Mouse (Mus musculus): ENCODE data around the gene Mrps17. TPM values are rescaled to one million over a fixed set of nuclear protein-coding genes. Genes with fewer than 3 reads are reported as not detected.

Gene Mrps17
- polyA plus RNA-seq, 1 experiment from 2014 or later: 174 TPM

DNA sequence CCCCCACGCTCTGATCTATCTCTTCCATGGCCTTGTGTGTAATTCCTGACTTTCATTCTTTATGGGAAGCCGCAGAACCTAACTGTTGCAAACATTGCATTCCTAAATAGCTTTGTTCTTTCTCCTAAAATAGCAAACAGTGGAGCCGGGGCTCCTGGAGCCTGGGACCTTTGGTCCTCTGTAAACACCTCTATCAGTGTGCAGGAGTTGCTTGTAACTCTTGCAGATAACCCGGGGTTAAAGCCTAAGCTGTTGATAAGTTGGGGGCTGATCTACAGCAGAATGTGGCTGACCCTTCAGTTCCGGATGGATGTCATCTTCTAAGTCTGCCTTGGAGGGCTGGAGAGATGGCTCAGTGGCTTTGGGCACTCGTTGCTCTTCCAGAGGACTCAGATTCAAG lies 28.8 kb downstream of the Mrps17 start:
- ATAC-seq (ENCODE audit: low FRiP score): no peak
- H3K36me3 ChIP-seq: peaks cover 57% of the 10 kb centered on the region

DNA sequence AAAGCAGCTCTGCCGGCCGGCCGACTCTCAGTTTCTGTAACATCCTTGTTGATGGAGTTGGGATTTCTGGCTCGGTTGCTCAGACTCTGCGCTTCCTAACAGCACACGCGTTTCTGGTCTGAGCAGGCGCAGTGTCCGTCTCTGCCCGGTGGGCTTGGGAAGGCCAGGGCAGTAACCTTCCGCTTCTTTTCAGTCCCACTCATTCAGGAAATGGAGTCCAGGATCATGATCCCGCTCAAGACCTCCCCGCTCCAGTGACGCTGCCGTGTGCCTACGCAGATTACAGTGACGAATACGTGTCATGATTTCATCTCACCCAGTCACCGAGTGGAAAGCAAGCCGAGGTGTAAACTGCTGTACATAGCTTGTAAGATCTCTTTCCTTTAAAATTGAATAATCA lies 41.6 kb downstream of the Mrps17 start:
- no peak overlapping the region for H3K27ac ChIP-seq (replicated peaks)
- H3K4me2 ChIP-seq: no peak overlapping the region
- ATAC-seq (ENCODE audit: low FRiP score): no peak
- peaks cover 41% of the 10 kb centered on the region for H3K36me3 ChIP-seq
- H3K9ac ChIP-seq (replicated peaks): no peak overlapping the region
- no peaks in the 10 kb centered on the region for H3K9me3 ChIP-seq (replicated peaks)
- H3K4me3 ChIP-seq (replicated peaks): no peak overlapping the region
- peaks cover 6% of the 10 kb centered on the region for H3K4me1 ChIP-seq
- WGBS: 95% methylated on average over 20 of the region's 20 CpGs
- H3K27me3 ChIP-seq (replicated peaks): no peaks in the 10 kb centered on the region

More for the DNA sequence above, 28.8 kb downstream of the Mrps17 start:
- Histone ChIP-seq H3K4me2 (no peak overlapping the region), H3K4me3 (replicated peaks) (no peak overlapping the region), H3K27ac (replicated peaks) (no peak overlapping the region), H3K9ac (replicated peaks) (no peak overlapping the region), H3K4me1 (no peaks in the 10 kb centered on the region), H3K9me3 (replicated peaks) (no peaks in the 10 kb centered on the region), H3K27me3 (replicated peaks) (no peaks in the 10 kb centered on the region)
- WGBS: 89% methylated on average over 6 of the region's 6 CpGs

DNA sequence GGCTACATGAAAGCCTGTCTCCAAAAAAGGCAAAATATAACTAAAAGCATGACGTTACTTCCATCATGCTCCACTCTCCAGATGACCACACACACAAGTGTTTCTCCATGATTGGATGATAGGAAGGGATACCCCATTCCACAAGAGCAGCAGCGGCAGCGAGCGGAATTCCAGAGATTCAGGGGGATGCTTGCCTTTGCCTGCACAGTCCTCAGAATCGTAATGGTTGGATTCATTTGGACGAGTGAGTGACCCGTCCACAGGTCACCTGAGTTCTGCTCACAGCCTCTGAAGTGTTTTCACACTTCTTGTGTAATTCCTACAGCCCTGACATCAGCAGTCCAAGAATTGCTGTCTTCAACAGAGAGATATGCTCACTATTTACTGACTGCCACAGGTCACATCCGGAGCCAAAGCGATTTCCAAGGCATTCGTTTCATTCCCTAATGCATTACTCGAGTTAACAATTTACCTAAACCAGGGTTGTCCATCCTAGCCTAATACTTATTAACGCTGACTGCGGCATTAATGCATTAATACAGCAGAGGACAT lies 44.7 kb downstream of the Mrps17 start:
- no peak for ATAC-seq (ENCODE audit: low FRiP score)

DNA sequence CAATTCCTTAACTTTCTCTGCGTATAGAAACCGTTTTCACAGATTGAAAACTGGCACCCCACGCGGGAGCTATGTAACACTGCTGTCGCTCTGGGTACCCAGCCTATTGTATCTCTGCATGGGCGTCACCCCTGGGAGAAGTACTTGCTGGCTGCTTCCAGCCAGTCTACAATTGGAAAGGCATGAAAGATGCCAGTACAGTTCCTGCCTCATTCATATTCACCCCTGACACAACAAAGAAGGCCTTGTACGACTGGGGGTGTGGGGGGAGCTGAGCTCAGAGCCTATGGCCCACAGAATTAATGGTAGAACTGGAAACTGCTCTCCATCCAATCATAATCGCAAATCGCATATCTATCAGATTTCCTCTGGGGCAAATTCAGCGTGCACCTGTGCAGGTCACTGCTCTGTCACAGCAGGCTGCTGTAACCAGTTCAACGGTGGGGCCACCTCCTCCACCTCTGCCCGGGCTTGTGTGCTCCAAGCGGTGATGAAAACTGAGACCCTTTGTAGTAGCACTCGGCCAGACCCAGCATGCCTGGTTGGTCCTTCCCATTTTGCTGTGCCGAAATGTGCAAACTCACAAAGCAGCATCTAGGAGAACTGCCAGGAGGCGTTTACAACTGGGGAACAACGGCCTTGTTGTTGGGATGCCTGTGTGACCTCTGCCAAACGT lies 46.7 kb downstream of the Mrps17 start:
- H3K27me3 ChIP-seq (replicated peaks): no peaks in the 10 kb centered on the region
- H3K27ac ChIP-seq (replicated peaks): peak overlapping the region; percentile 82
- no peak overlapping the region for H3K9ac ChIP-seq (replicated peaks)

More for the DNA sequence above, 44.7 kb downstream of the Mrps17 start:
- Histone ChIP-seq H3K27me3 (replicated peaks) (no peaks in the 10 kb centered on the region), H3K4me3 (replicated peaks) (no peak overlapping the region), H3K4me2 (no peak overlapping the region), H3K4me1 (peaks cover 11% of the 10 kb centered on the region), H3K27ac (replicated peaks) (no peak overlapping the region), H3K36me3 (peaks cover 19% of the 10 kb centered on the region), H3K9me3 (replicated peaks) (no peaks in the 10 kb centered on the region), H3K9ac (replicated peaks) (no peak overlapping the region)
- WGBS: 95% methylated on average over 13 of the region's 13 CpGs

DNA sequence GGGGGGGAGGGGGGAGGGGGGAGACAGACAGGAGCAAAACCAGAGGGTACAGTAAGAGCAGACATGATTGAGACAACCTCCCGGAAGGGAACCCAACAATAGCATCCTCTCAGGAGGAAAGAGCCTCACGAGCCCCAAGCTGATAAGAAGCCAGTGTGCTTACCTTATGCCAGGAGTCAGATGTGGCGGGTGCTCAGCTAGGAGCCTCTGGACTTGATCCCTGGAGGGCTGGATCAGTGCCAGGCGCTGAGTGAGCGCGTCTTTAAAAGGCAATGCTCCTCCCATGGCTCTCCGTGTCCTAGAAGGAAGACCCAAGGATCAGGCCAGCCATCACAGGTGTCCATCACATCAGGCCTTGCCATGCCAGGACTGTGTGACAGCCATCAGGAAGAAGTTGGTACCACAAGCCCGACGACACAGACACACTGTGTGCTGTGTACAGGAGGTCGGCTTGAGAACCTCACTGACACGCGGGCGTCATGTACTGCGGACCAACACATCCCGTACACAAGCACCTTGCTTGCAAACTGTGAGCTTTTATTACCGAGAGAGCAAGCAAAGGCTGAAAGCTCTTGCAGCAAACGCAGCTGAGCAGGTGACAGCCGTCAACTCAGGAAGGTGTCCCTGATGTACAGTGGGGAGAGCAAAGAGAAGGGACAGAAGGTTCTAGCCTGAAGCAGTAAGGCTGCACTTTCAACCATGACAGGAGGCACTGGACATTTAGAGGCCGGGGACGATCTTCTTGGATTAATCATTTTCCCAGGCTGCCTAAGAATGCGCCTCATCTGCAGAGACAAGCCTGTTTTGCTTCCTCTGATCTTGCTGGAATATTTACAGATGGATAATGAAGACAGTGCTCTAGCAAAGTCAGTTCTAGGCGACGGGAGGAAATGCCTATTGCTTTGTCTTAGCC lies 55.4 kb downstream of the Mrps17 start:
- no peaks in the 10 kb centered on the region for H3K27me3 ChIP-seq (replicated peaks)
- H3K4me1 ChIP-seq: no peaks in the 10 kb centered on the region
- 88% methylated on average over 23 of the region's 23 CpGs for WGBS
- H3K4me3 ChIP-seq (replicated peaks): no peak overlapping the region
- H3K4me2 ChIP-seq: no peak overlapping the region
- no peak overlapping the region for H3K27ac ChIP-seq (replicated peaks)
- no peaks in the 10 kb centered on the region for H3K9me3 ChIP-seq (replicated peaks)
- peaks cover 21% of the 10 kb centered on the region for H3K36me3 ChIP-seq
- ATAC-seq (ENCODE audit: low FRiP score): no peak
- H3K9ac ChIP-seq (replicated peaks): no peak overlapping the region

More for the DNA sequence above, 46.7 kb downstream of the Mrps17 start:
- Histone ChIP-seq H3K4me3 (replicated peaks) (no peak overlapping the region), H3K4me2 (no peak overlapping the region; the same call in 1 of the 2 replicates), H3K4me1 (peaks cover 11% of the 10 kb centered on the region), H3K9me3 (replicated peaks) (no peaks in the 10 kb centered on the region), H3K36me3 (peaks cover 13% of the 10 kb centered on the region; the same call in 1 of the 2 replicates)
- WGBS: 42% methylated on average over 18 of the region's 18 CpGs
- ATAC-seq (ENCODE audit: low FRiP score): peak; percentile 91

Other genes with a start within 250 kb of the Mrps17 start
- gene Sfswap, start 214.3 kb upstream of the Mrps17 start, polyA plus RNA-seq (2015; fragmentation: Nextera tagmentation; extraction: Ambion mirVana): 44.9 and 49.7 TPM in 2 replicates
- 10.1 and 12.0 TPM in 2 replicates for gene Mmp17, start 131.3 kb upstream of the Mrps17 start, polyA plus RNA-seq (2015; fragmentation: Nextera tagmentation; extraction: Ambion mirVana)
- 6.5 and 6.6 TPM in 2 replicates for gene Zfp11, start 45.4 kb upstream of the Mrps17 start, polyA plus RNA-seq (2015; fragmentation: Nextera tagmentation; extraction: Ambion mirVana)
- gene Sept14, start 7.0 kb upstream of the Mrps17 start, polyA plus RNA-seq (2015; fragmentation: Nextera tagmentation; extraction: Ambion mirVana): not detected in 2 replicates
- gene Nipsnap2, start 9.6 kb downstream of the Mrps17 start, polyA plus RNA-seq (2015; fragmentation: Nextera tagmentation; extraction: Ambion mirVana): 94.9 and 95.7 TPM in 2 replicates
- gene Psph, start 72.0 kb downstream of the Mrps17 start, polyA plus RNA-seq (2015; fragmentation: Nextera tagmentation; extraction: Ambion mirVana): 33.9 and 35.0 TPM in 2 replicates
- 28.0 and 32.4 TPM in 2 replicates for gene Sumf2, start 131.5 kb downstream of the Mrps17 start, polyA plus RNA-seq (2015; fragmentation: Nextera tagmentation; extraction: Ambion mirVana)
- gene Chchd2, start 172.0 kb downstream of the Mrps17 start, polyA plus RNA-seq (2015; fragmentation: Nextera tagmentation; extraction: Ambion mirVana): 743 and 777 TPM in 2 replicates
- 11.1 and 13.0 TPM in 2 replicates for gene Zbed5, start 180.2 kb downstream of the Mrps17 start, polyA plus RNA-seq (2015; fragmentation: Nextera tagmentation; extraction: Ambion mirVana)
- 0.95 and 1.3 TPM in 2 replicates for gene Phkg1, start 183.1 kb downstream of the Mrps17 start, polyA plus RNA-seq (2015; fragmentation: Nextera tagmentation; extraction: Ambion mirVana)
- gene Nupr1l, start 193.0 kb downstream of the Mrps17 start, polyA plus RNA-seq (2015; fragmentation: Nextera tagmentation; extraction: Ambion mirVana): 2.6 and 4.3 TPM in 2 replicates
- gene Vkorc1l1, start 226.5 kb downstream of the Mrps17 start, polyA plus RNA-seq (2015; fragmentation: Nextera tagmentation; extraction: Ambion mirVana): 28.9 and 30.5 TPM in 2 replicates